Mouse (Mus musculus) kidney, postnatal 4 days (tissue): ENCODE measurements around the gene Ankdd1a.

Source experiments
- DNase-seq, 2 experiments: peaks; one replicate each; pipeline ENCODE4 v3.0.0; 2021; ENCODE audit warnings: mixed read lengths in 2 of 2

The Ankdd1a gene

DNA sequence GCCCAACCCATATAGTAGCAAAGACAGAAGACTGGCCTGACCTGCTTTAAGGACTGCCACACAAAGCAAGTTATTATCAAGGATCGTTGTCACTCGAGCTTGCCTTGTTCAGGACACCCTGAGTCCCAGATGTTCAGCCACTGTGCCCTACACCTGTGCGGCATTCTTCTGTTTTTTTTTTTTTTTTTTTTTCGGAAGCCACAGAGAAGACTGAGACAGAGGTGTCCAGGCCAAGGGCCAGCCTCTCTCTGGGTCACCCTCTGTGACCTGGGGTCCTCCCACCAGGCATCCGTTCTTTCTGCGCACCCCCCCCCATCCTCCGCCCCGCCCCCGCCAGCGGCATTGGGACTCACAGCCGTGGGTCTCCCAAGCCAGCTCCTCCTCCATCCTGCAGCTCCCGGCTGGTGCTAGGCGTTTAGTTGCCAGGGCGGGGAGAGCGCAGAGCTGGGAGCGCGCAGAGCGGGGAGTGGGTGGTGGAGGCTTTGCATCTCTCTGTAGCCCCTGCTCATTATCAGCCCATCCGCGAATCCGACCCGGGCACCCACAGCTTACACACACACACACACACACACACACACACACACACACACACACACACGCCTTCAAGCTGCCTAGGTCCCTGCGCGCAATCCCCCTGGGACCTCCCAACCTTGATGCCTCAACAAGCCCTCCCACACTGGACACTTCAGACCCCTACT lies at the start of gene Ankdd1a:
Ankdd1a (minus strand) TSS at position 387 of the 698 bp plus-strand sequence.
- DNase-seq: peak; percentile 46 to 60

DNA sequence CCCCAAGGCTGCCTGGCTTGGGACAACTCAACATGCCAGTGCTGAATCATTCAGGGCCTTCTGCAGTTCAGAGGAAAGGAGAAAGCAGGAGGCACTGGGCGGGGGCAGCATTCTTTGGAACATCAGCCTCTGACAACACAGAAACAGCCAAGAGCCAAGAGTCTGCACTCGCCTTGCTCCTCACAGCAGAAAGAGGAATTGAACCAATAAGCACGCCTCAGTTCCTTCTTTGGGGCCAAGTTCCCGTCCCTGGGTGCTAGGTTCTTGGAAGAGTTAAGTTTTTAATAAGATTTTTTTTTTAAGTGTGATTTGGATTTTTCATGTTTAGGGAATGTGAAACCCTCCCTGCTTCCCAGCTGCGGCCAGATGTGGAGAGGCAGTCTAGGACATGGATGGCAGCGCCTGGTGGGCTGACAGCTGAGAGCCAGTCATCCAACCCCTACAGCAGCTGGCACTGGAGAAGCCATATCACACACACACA lies 49.5 kb upstream of the Ankdd1a start:
- peak in 1 of 2 experiments; percentile 41 for DNase-seq

DNA sequence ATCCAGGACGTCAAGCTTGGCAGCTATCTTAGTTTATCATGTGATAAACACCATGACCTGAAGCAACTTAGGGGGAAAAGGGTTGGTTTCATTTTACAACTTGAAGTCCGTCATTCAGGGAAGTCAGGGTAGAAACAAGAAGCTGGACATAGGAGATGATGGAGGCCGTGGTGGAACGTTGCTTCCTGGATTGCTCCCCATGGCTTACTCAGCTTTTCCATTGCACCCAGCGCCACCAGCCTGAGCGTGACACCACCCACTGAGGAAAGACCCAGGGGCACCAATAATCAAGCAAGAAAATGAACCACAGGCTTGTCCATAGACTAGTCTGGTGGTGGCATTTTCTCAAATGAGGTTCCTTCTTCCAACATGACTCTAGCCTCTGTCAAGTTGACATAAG lies 48.8 kb upstream of the Ankdd1a start:
- no peak for DNase-seq

DNA sequence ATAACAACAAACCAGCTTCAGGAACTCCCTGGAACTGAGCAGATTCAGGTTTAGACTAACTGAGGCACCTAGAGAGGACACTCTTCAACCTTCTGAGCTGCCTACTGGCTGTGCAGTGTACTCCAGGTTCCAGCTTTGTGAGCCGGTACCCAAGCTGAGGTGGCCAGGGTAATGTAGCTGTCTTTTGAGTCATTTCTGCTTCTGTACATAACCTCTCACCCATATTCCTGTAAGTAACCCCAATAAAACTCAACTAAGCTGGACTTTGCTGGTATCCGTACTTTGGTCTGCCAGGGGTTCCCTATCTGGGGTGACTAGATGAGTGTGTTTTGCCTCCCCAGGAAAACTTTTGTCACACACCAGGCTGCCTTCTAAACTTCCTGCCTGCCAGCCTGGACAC lies 44.7 kb upstream of the Ankdd1a start:
- no peak for DNase-seq

DNA sequence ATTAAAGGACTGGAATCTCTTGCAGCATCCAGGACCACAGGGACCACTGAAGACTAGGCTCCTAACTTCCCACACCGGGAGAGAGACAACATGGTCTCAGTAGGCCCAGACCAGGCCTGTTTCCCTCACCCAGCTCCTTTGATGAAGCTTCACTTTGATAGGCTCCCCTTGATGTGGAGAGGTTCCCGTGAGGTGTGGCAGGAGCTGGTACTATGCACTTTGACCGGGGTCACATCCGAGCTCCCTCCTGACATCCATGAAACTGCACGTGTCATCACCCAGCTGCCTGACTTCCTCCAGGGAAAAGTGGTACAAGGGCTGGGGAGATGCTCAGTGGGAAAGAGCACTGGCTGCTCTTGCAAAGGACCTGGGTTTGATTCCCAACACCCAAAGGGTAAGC lies 43.1 kb upstream of the Ankdd1a start:
- no peak for DNase-seq

DNA sequence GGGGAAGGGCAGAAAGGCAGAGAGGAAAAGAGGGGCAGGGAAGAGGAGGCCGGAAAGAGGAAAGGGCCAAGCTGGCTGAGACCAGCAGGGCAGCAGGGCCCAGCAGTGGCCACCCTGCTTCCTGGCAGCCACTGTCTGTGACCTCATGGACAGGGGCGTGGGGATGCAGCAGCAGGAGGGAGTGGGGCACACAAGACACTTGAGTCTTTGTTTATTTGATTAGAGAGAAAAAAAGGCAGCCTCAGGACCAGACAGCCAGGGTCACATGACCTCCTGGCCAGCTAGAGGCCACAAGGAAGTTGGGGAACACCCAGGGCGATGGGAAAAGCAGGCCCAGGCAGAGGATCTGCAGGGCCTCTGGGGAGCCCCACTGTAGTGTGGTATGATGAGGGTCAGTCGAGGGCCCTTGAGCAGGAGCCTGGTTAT lies 42.1 kb upstream of the Ankdd1a start:
- DNase-seq: peak; percentile 56 to 71

DNA sequence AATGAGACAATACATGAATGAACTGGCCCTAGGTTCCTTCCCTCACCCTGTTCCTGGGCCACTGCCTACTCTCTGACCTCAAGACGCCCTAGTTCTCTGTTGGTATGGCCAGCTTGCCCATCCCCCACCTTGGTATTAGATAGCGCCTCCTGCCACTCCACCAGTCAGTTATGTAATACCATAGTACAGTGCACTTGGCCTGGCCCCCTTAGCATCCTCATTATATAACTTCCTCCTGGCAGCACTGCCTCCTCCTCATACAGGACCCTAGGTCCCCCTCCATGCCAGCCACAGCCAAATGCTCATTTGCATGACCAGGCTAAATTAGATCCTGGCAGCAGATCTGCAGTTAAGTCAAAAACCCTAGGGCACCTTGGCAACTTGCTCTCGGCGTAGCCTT lies 41.0 kb upstream of the Ankdd1a start:
- no peak for DNase-seq

DNA sequence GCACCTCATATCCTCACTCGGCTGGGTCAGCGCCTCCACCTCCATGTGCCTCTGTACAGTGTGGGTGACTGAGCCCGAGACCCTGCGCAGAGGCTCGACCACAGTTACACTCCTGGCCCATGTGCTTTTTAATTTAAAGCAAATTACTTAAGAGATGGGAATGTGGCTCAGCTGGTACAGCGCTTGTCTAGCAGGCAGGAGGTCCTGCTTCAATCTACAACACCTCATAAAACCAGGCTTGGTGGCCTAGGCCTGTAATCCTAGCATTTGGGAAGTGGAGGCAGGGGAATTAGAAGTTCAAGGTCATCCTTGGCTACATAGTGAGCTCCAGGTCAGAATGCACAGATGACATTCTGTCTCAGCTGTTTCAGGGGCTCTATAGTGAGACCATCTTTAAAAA lies 38.8 kb upstream of the Ankdd1a start:
- DNase-seq: no peak

DNA sequence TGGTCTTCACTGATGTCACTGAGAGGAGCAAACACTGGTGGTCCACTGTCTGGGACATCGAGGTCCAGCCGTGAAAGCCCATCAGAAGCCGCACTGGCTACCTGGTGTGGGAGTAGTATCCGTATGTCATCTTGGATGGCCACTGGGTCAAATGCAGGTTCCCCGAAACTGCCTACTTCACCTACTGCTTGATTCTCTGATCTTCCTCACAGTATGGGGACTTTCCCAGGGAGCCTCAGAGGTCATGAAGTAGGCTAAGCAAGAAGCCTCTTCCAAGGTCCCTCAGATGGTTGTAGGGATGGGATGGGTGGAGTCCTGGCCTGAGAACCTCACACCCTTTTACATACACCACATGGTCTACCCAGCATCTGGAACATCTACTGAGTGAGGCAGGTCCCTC lies 37.0 kb upstream of the Ankdd1a start:
- DNase-seq: no peak

DNA sequence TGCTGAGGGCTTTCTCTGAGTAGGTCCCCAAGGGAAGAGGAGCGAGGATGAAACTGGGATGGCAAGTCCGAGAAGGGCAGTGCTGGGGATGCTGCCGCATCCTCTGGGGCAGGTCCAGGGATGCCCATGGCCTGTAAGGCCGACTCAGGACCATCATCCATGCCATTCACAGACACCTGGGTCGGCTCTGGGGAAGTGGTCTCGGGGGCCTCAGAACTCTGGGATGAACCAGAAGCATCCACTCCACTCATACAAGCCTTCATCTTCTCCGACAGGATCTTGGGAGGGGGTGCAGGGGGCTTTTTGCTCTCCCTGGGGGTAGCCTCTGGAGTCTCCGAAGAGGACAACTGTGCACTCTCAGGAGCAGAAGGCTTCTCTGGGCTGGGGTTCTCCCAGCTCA lies 36.4 kb upstream of the Ankdd1a start:
- DNase-seq: no peak

DNA sequence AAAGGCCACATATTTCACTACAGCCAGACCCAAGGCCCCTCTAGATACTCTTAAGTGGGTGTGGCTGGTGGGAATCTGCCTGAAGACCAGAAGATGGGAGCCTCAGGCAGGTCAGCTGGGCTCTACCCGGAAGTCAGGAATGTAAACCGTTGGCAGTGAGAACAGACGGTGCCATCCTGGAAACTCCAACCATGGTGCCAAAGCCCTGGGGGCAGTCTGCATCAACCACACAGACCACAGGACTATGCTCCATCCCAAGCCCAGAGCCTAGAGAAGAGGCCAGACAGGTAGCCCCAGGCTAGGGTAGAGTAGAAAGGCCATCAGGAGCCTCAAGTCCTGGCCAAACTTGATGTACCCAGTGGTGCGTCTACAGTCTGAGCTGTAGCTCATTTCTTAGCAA lies 35.6 kb upstream of the Ankdd1a start:
- no peak for DNase-seq

DNA sequence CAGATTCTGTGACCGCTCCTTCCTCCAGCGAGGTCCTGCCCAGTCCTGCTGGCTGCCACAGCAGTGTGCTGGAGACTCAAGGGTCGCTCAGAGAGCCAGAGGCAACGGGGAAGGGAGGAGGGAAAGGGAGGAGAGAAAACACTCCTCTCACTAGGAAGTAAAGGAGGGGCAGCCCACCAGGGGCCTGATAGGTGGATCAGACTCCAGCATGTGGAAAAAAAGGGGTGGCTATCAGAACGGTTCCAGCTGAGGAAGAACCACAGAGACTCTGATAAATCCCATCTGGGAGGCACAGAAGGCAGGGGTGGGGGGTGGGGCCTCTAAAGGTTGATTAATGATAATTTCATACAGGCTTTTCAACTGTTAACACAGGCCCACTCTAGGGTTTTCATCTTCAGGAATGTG lies 35.0 kb upstream of the Ankdd1a start:
- DNase-seq: peak; percentile 63 to 80

DNA sequence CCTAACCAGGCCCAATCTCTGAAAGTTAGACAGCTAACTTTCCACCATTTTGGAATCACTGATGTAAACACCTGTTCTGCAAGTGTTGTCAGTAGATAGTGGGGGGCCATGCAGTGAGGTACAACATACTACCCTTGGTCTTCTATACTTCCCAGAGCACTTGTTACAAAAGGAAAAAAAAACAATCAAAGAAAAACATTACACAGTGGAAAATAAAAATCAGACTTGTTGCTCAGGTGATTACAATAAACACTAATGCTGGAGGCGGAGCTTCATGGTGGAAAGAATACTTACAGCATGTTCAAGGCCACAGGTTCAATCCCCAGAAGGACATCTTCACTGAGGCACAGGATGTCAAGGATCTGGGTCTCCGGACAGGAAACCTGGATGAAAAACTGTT lies 32.7 kb upstream of the Ankdd1a start:
- DNase-seq: no peak

DNA sequence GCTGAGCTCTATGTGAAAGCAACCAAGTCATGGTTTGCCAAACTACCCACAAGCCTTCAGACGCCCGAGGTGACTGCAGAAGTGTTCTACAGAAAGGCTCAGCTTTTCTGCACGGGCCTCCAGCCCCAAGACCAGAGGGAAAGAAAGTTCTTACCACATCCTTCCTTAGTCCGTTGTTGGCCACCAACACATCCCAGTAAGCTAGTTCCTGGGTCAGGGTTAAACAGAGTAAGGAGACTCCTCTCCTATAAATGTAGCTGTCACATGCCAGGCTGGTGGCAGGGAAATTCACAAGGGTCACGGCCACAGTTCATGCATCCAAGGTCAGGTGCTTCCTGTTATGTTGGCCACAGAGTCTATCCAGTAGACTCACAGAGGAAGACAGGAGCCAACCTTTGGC lies 32.1 kb upstream of the Ankdd1a start:
- DNase-seq: no peak

DNA sequence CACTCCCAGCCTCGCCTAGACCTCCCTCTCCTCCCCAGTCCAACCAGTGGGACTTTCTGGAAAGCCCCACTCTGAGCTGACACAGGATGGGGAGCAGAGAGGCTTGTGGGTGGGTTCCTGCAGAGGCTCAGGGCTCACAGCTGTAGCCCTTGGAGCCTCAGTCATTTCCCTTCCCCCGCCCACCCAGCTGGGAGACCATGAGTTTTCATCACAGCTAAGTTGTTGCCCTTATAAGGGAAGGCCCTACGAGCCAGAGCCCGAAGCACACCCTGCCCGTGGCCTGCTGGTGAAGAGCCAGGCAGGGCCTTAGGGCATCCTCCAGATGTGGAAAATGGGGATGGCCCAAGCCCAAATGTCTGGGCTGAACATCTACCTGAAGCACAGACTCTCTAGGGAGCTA lies 31.0 kb upstream of the Ankdd1a start:
- DNase-seq: peak; percentile 85 to 91

DNA sequence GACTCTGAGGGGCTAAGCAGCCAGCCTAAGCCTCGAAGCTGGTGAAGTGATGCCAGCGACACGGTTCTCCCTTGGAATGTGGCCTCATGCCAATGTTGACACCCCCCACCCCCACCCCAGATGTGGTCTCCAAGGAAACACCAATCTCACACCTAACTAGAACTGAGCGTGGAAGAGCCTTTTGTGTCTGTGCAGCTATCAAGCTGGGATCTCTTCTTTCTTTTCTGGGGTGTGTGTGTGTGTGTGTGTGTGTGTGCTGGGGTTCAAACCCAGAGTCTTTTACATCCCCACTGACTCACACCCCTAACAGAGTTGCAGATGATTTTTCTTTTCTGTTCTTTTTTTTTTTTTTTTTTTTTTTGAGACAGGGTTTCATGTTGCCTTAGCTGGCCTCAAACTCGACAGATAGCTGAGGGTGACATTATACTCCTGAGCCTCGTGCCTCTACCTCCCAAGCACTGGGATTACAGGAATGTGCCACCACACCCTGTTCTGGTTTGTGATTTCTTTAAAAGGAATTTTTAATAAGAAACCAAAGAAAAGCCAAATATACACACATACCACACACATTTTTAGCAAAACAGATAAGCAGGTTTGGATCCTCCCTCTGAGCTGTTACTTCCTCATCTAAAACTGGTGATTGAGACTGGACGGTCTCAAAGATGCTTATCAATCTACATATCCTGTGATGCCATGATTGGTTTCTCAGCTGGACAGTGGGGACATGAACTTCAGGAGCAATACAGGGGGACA lies 30.3 kb upstream of the Ankdd1a start:
- DNase-seq: no peak

DNA sequence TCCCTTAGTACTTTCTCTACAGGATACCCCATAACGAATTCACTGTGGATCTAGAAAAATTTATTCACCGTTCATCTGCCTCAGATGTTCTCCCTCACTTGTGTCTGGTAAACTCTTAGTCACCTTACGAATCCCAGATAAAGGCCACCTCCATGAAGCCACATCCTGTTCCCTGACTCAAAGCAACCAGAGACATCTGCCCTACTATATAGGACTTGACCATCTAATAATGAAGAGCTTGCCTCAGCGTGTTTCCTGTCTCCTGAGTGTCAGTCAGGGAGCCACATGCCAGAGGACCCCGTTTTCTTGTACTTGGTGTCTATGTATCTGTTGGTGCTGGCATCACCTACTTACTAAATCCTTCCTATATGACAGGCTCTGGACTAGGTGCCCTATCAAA lies 29.6 kb upstream of the Ankdd1a start:
- DNase-seq: no peak

DNA sequence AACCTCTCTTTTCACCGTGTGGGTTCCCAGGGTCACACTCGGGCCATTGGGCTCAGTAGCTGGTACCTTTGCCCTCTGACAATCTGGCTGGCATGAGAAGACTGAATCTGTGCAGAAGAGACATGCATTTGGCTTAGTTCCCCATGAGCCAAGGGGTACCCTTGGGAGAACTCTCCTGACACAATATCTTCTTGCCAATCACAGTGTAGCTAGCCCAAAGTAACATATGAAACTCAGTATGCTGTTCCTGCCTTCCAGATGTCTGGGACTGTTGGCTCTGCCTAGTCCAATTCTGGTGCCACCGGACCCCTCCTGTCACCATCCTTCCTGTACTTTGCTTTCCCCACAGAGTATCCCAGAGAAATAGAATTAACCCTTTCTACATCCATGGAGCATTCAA lies 29.1 kb upstream of the Ankdd1a start:
- DNase-seq: no peak

DNA sequence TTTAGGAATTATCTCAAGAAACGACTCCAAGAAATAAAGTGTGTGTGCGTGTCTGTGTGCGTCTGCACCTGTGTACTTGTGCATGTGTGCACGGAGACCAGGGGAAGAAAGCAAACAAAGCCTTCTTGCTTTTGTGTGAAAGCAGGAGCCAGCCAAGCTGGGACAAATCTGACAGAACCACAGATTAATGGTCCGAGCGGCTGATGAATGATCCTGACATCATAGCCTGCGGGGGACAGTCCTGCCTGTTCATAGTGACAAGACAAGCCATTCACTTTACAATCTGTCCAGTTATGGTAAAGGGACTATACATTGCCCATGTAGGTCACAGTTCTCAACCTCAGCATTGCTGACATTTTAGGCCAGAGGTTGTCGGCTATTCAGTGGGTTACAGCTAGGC lies 28.3 kb upstream of the Ankdd1a start:
- no peak for DNase-seq

DNA sequence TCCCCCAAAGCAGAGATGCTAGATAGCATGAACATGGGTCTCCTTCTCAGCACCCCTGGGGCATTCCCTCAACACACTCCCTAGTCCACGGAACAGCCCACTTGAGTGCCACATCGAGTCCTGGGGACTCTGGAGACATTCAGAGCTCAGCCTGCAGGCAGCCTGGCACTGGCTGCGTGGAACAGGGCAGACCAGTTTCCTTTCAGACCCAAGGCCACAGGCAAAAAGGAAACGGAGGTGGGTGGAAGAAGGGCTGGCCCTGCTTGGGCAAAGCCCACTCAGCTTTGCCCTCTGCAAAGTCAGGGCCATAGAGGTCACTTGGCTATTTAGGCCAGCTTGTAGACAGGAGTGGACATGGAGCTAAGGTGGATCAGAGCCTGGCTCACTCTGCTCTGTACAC lies 27.9 kb upstream of the Ankdd1a start:
- DNase-seq: no peak

DNA sequence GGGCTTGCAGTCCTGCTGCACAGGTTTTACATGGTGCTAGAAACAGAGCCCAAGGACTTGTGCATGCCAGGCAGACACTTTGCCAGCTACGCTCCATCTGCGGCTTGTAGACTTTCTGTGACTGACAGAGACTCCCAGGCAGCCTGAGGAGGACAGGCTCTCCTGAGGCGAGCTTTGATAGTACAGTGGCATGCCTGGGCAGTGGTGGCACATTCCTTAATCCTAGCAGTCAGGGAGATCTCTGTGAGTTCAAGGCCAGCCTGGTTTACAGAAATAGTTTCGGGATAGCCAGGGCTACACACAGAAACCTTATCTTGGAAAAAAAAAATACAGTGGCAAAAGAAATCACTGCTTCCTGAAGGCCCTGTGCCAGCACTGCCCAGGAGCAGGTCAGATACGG lies 27.1 kb upstream of the Ankdd1a start:
- no peak for DNase-seq

DNA sequence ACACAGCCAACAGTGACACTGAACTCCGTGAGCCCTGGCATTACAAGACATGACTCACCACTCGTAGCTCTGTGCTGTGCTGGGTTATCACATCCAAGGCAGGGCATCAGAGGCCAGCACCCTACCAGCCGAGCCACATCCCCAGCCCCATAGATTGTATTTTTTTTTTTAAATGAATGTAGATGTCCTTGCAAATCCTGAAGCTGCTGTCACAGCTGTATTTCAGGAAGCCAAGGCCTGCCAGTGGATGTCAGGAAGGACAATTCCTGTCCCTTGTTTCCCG lies 26.4 kb upstream of the Ankdd1a start:
- DNase-seq: no peak

DNA sequence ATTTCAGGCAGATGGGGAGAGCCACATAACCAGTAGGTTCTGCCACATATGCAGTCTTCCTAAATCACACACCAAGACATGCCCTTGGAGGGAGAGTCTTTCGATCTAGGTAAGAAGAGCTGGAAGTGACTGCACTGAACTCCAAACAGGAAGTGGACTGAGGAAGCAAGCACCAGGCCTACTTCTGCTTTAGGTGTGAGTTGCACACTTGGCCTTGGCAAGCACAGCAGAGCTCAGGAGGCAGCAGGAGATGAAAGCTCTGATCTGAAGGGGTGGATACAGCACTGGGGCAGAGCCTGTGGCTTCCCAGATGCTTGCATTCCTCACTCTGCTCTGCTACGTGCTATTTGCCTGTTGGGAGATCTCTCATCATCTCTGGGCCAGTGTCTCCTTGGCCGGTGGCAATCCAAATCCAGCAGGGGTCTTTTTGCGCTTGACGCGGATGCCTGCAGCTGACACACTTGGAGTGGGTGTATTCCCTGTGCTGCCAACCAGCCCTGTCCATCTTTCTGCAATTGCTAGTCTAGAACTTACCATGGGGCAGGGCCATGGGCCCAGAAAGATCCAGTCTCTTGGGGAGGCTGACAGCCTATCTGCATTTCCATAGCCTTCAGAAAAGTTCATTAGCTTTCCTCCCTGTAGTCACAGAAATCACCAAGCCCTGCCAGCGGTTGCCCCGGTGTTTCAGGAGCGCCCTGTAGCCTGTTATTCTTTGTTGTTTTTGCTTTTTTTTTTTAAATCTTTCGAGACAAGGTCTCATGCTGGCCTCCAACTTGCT lies 25.8 kb upstream of the Ankdd1a start:
- no peak for DNase-seq

DNA sequence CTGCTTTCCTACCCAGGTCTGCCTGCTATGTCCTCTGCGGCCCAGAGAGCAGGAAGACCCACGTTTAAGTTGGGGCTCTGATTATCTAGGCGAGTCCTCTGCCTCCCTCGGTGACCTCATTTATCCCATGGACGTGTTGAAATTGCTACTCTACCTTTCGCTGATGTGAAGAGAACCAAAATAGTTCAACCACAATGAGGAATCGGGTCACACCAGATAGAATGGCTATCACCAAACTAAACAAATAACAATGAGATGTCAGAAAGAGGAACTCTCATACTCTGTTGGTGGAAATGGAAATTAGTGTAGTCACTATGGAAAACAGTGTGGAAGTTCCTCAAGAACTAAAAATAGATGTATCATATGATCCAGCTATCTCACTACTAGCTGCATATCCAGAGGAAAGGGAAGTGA lies 22.1 kb upstream of the Ankdd1a start:
- no peak for DNase-seq
